Mouse (Mus musculus) activated CD4-positive, CD25-positive, alpha-beta regulatory T cell (primary cell): ENCODE data around the gene Morn1. TPM values are rescaled to one million over a fixed set of nuclear protein-coding genes. Genes with fewer than 3 reads are reported as not detected.

ENCODE experiments used
- polyA plus RNA-seq, 2 experiments: library from polyadenylated mRNA; unstranded; fragments of 100-300 nt; shearing (Covaris generic); gene quantifications; one replicate each; pipeline ENCODE4 v1.2.1; 2017

The Morn1 gene
- polyA plus RNA-seq, result 1 to 10 TPM; 1.3 to 2.3 TPM

GRCm38 (mm10) chr4:155086108-155087024 lies at the start of gene Morn1, which contains the start of gene Rer1:
TSS of gene Morn1 (plus strand) at chr4:155086577.
TSS of gene Rer1 (minus strand) at chr4:155086382.

DNA sequence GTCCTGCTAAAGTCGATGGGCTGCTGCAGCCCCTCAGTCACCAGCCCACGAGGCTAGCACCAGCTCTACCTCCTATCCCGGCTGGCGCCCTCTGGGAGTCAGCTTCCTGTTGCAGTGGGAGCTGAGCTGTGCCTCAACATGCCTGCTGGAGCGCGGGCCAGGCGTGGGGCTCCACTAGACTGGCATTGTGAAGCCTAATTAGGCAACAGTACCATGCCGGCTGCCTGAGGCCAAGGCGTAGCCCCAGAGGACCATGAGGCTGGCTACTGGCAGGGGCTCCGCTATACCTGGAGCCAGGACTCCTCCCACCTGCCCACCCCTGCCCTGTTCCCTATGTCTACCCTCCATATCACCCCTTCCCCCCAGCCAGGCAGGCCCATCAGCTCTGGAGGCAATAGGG lies 29.7 kb upstream of the Morn1 start, which contains the start of gene Plch2:
TSS of gene Plch2 (minus strand) at position 61 of the 400 bp plus-strand sequence.

DNA sequence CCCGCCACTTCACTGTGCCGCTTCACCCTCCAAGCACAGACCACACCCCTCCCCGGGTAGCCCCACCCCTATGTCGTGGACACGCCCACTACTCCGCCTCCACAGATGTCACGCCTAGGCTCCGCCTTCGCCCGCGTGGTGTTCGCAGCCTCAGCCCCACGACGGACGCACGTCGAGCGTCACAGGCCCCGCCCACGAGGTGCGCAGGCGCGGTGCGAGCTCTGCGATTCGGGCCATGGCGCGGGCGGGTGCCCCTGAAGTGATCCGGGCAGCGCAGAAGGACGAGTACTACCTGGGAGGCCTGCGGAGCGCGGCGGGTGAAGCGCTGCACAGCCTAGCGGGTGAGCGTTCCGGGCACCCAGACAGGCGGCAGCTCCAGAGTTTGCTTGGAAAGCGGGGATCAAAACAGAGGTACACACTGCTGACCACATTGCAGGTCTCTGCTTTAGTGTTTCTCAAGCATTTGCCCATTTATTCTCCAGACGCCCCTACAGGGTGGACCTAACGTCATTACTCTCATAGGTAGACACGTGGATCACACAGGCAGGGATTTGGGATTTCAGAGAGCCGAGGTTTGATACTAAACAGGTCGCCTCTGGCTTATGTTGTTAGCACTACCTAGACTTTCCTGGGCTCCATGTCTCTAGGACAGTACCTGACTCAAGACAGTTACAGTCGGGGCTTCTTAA lies 19.4 kb upstream of the Morn1 start, which contains the start of gene Pex10:
TSS of gene Pex10 (plus strand) at position 183 of the 689 bp plus-strand sequence.

Other genes starting within 250 kb of the Morn1 start
- gene Ttc34, start 249.1 kb upstream of the Morn1 start, polyA plus RNA-seq, result under 1 TPM in 1 of 2 experiments, not detected in 1; 0.38 TPM
- gene Mmel1, start 217.0 kb upstream of the Morn1 start, polyA plus RNA-seq, result not detected
- gene Fam213b, start 187.4 kb upstream of the Morn1 start, polyA plus RNA-seq, result 1 to 10 TPM; 4.6 to 7.9 TPM
- gene Tnfrsf14, start 158.0 kb upstream of the Morn1 start, polyA plus RNA-seq, result 10 to 100 TPM in 1 of 2 experiments, 1 to 10 TPM in 1; 7.7 to 10.2 TPM
- gene Hes5, start 125.7 kb upstream of the Morn1 start, polyA plus RNA-seq, result 1 to 10 TPM in 1 of 2 experiments, not detected in 1; 2.0 TPM
- gene Pank4, start 122.5 kb upstream of the Morn1 start, polyA plus RNA-seq, result 10 to 100 TPM; 37.2 to 56.9 TPM
- gene Plch2, start 29.8 kb upstream of the Morn1 start, polyA plus RNA-seq, result under 1 TPM in 1 of 2 experiments, not detected in 1; 0.05 TPM
- gene Pex10, start 19.6 kb upstream of the Morn1 start, polyA plus RNA-seq, result 10 to 100 TPM; 11.0 to 11.5 TPM
- 100 to 1,000 TPM; 191 to 203 TPM for gene Rer1, start 195 bp upstream of the Morn1 start, polyA plus RNA-seq
- 100 to 1,000 TPM in 1 of 2 experiments, 10 to 100 TPM in 1; 88.2 to 115 TPM for gene Ski, start 136.0 kb downstream of the Morn1 start, polyA plus RNA-seq
- gene Faap20, start 163.2 kb downstream of the Morn1 start, polyA plus RNA-seq, result 100 to 1,000 TPM; 102 TPM